In the genomic region with DNA sequence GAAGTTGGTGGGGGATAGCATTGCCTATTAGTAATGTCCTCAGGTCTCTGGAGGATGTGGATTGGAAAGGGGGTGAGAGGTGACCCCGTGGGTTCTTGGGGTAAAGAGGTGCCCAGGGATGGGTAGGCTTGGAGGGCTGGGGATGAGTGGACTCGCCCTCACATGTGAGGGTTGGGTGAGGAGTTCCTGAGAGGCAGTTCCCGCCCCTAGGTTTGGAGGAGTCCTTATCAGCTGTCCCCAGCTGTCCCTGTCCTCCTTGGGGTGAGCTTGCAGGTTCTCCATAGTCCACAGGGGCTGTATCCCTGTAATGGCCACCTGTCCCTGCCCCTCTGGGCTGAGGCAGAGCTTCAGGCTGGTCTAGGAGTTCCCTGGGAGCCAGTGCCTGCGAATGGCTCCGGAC, we compare ENCODE assay signal across 8 mouse cellular contexts. TPM values are rescaled to one million over a fixed set of nuclear protein-coding genes. Genes with fewer than 3 reads are reported as not detected.
DNase-seq lines count a peak whose midpoint lies in the region; ATAC-seq and TF ChIP-seq lines count a peak whose summit lies in the region.
"Had no signal": no experiment of that assay in that cellular context is flagged by ENCODE, and none has a peak within 500 bp of the region (broad histone marks: within the 10 kb centered on the region; RNA-seq: fewer than 3 reads in every experiment).

No protein-coding gene starts in this region.

- no peak overlapping the region for H3K27ac ChIP-seq in forebrain, embryonic 14.5 days (ENCODE audit: low read depth, low read length)
- H3K27ac ChIP-seq in liver, postnatal 0 days (ENCODE audit: low read depth): peak overlapping the region; percentile 79

- peak; percentile 50 for DNase-seq in 416B (ENCODE audit: low read depth)
- no peak for DNase-seq in forebrain, embryonic 14.5 days (ENCODE audit: low spot score)
- DNase-seq in liver, postnatal 0 days: peak; percentile 81
- DNase-seq in thymus, postnatal 25 days: no peak

- peaks cover 58% of the 10 kb centered on the region for H3K79me2 ChIP-seq in C2C12 (ENCODE audit: control insufficient read depth, insufficient read depth)

- H3K4me3 ChIP-seq in C2C12 (ENCODE audit: insufficient read depth, poor library complexity, severe bottlenecking): no peak overlapping the region
- H3K4me3 ChIP-seq in forebrain, embryonic 14.5 days (ENCODE audit: low read depth, low read length): peak overlapping the region; percentile 82; the same call in 1 of the 2 replicates
- peak overlapping the region; percentile 85 for H3K4me3 ChIP-seq in liver, postnatal 0 days (ENCODE audit: low read depth, low read length)

- 88% methylated on average over 5 of the region's 5 CpGs for whole genome bisulfite sequencing in forebrain, embryonic 14.5 days
- WGBS in liver, postnatal 0 days (ENCODE audit: insufficient replicate concordance): 47% methylated on average over 5 of the region's 5 CpGs

- peaks cover 40% of the 10 kb centered on the region for H3K36me3 ChIP-seq in C2C12 (ENCODE audit: control insufficient read depth, insufficient read depth)
- H3K36me3 ChIP-seq in forebrain, embryonic 14.5 days (ENCODE audit: control insufficient read depth, insufficient read depth, low read length): peaks cover 27% of the 10 kb centered on the region
- peaks cover 49% of the 10 kb centered on the region for H3K36me3 ChIP-seq in liver, postnatal 0 days (replicated peaks; ENCODE audit: insufficient read depth, low read length)

- no peak for TF ChIP-seq CTCF in C2C12 (IDR thresholded peaks at IDR 0.05; ENCODE audit: control insufficient read depth, insufficient read depth, insufficient read length)
- no peak for TF ChIP-seq CTCF in liver, postnatal 0 days (IDR thresholded peaks at IDR 0.05; ENCODE audit: low read depth)

- H3ac ChIP-seq in C2C12 (ENCODE audit: control insufficient read depth, insufficient read length, low read depth): peak overlapping the region; percentile 38

- no peaks in the 10 kb centered on the region for H3K9me3 ChIP-seq in forebrain, embryonic 14.5 days (replicated peaks; ENCODE audit: control insufficient read depth, low read length)
- no peaks in the 10 kb centered on the region for H3K9me3 ChIP-seq in liver, postnatal 0 days (ENCODE audit: low read length)

- peak; percentile 96 for TF ChIP-seq EP300 in liver, postnatal 0 days (IDR thresholded peaks at IDR 0.05; ENCODE audit: low read depth)

- H3K27me3 ChIP-seq in C2C12 (ENCODE audit: control insufficient read depth, insufficient read depth, insufficient read length): no peaks in the 10 kb centered on the region
- H3K27me3 ChIP-seq in forebrain, embryonic 14.5 days (replicated peaks; ENCODE audit: control insufficient read depth, insufficient read depth, low read length): no peaks in the 10 kb centered on the region
- no peaks in the 10 kb centered on the region for H3K27me3 ChIP-seq in liver, postnatal 0 days (ENCODE audit: insufficient read depth, low read length)

- H3K9ac ChIP-seq in forebrain, embryonic 14.5 days (ENCODE audit: low read length): peak overlapping the region; percentile 21; the same call in 1 of the 2 replicates
- peak overlapping the region; percentile 87 for H3K9ac ChIP-seq in liver, postnatal 0 days (replicated peaks)

- peaks cover 15% of the 10 kb centered on the region for H3K4me1 ChIP-seq in forebrain, embryonic 14.5 days (ENCODE audit: control insufficient read depth, insufficient read depth, low read length)
- H3K4me1 ChIP-seq in liver, postnatal 0 days (ENCODE audit: insufficient read depth): peaks cover 47% of the 10 kb centered on the region

- peak overlapping the region; percentile 87 for H3K4me2 ChIP-seq in forebrain, embryonic 14.5 days (ENCODE audit: low read length)
- H3K4me2 ChIP-seq in liver, postnatal 0 days (ENCODE audit: low read depth, low read length): peak overlapping the region; percentile 77

- no peak for ATAC-seq in forebrain, embryonic 14.5 days
- peak; percentile 67 for ATAC-seq in liver, postnatal 0 days
- ATAC-seq in CD4-positive, CD25-positive, alpha-beta regulatory T cell, adult 4 months: no peak
- ATAC-seq in granulocyte monocyte progenitor cell, adult 5-6 weeks (replicated peaks; ENCODE audit: poor library complexity, severe bottlenecking): no peak

- peaks cover 52% of the 10 kb centered on the region for H3K79me3 ChIP-seq in C2C12 (ENCODE audit: low read depth)

TF ChIP-seq in C2C12, 6 proteins besides CTCF, POLR2A, EP300 and RAD21:
- TF ChIP-seq MYOD1 (IDR thresholded peaks at IDR 0.05; ENCODE audit: control insufficient read depth, insufficient read length, low read depth) (peak; percentile 6), USF1 (IDR thresholded peaks at IDR 0.05; ENCODE audit: low read depth) (no peak)

RNA-seq across cellular contexts. Expression of a gene that starts 1.7 kb away (rescaled TPM):
- 749 TPM for polyA plus RNA-seq in C2C12 (2012; fragmentation: generic; extraction: Trizol)
- polyA plus RNA-seq in forebrain, embryonic 14.5 days (2014; fragmentation: Nextera tagmentation; extraction: Ambion mirVana): 725 and 788 TPM in 2 replicates
- 979 and 1,075 TPM in 2 replicates for polyA plus RNA-seq in liver, postnatal 0 days (2015; fragmentation: Nextera tagmentation; extraction: Ambion mirVana)
- 100 to 1,000 TPM; 127 to 129 TPM for polyA plus RNA-seq in CD4-positive, CD25-positive, alpha-beta regulatory T cell, adult 4 months (2017; shearing (Covaris generic))
- total RNA-seq in granulocyte monocyte progenitor cell, adult 5-6 weeks (2014; fragmentation: Nextera tagmentation): 253 and 319 TPM in 2 replicates
- 278 and 345 TPM in 2 replicates for total RNA-seq in granulocyte monocyte progenitor cell, adult 5-6 weeks (2017)

RNA-seq across cellular contexts. Expression of a gene that starts 10.5 kb away (rescaled TPM):
- 0.34 TPM for polyA plus RNA-seq in C2C12 (2012; fragmentation: generic; extraction: Trizol)
- 0.32 and 0.56 TPM in 2 replicates for polyA plus RNA-seq in forebrain, embryonic 14.5 days (2014; fragmentation: Nextera tagmentation; extraction: Ambion mirVana)
- polyA plus RNA-seq in liver, postnatal 0 days (2015; fragmentation: Nextera tagmentation; extraction: Ambion mirVana): 0.04 and 0.06 TPM in 2 replicates
- polyA plus RNA-seq in CD4-positive, CD25-positive, alpha-beta regulatory T cell, adult 4 months (2017; shearing (Covaris generic)): not detected
- total RNA-seq in granulocyte monocyte progenitor cell, adult 5-6 weeks (2014; fragmentation: Nextera tagmentation): 0.28 TPM in 1 of 2 replicates, not detected in the other
- total RNA-seq in granulocyte monocyte progenitor cell, adult 5-6 weeks (2017): 0.39 TPM in 1 of 2 replicates, not detected in the other
- total RNA-seq: hematopoietic stem cell, adult 5-6 weeks had no signal

RNA-seq across cellular contexts. Expression of a gene that starts 17.1 kb away (rescaled TPM):
- 0.51 TPM for polyA plus RNA-seq in C2C12 (2012; fragmentation: generic; extraction: Trizol)
- 1.4 and 1.5 TPM in 2 replicates for polyA plus RNA-seq in forebrain, embryonic 14.5 days (2014; fragmentation: Nextera tagmentation; extraction: Ambion mirVana)
- polyA plus RNA-seq in liver, postnatal 0 days (2015; fragmentation: Nextera tagmentation; extraction: Ambion mirVana): 0.09 and 0.13 TPM in 2 replicates
- 1 to 10 TPM in 1 of 2 experiments, under 1 TPM in 1; 0.49 to 1.1 TPM for polyA plus RNA-seq in CD4-positive, CD25-positive, alpha-beta regulatory T cell, adult 4 months (2017; shearing (Covaris generic))
- 2.2 TPM in 1 of 2 replicates, not detected in the other for total RNA-seq in granulocyte monocyte progenitor cell, adult 5-6 weeks (2014; fragmentation: Nextera tagmentation)
- 0.34 TPM in 1 of 2 replicates, not detected in the other for total RNA-seq in granulocyte monocyte progenitor cell, adult 5-6 weeks (2017)
- total RNA-seq: hematopoietic stem cell, adult 5-6 weeks had no signal

RNA-seq across cellular contexts. Expression of a gene that starts 24.0 kb away (rescaled TPM):
- polyA plus RNA-seq in C2C12 (2012; fragmentation: generic; extraction: Trizol): 235 TPM
- polyA plus RNA-seq in forebrain, embryonic 14.5 days (2014; fragmentation: Nextera tagmentation; extraction: Ambion mirVana): 76.0 and 76.9 TPM in 2 replicates
- polyA plus RNA-seq in liver, postnatal 0 days (2015; fragmentation: Nextera tagmentation; extraction: Ambion mirVana): 77.6 and 80.1 TPM in 2 replicates
- polyA plus RNA-seq in CD4-positive, CD25-positive, alpha-beta regulatory T cell, adult 4 months (2017; shearing (Covaris generic)): 10 to 100 TPM; 20.8 to 27.3 TPM
- total RNA-seq in granulocyte monocyte progenitor cell, adult 5-6 weeks (2014; fragmentation: Nextera tagmentation): 110 and 115 TPM in 2 replicates
- 98.7 and 142 TPM in 2 replicates for total RNA-seq in granulocyte monocyte progenitor cell, adult 5-6 weeks (2017)

RNA-seq across cellular contexts. Expression of a gene that starts 36.8 kb away (rescaled TPM):
- polyA plus RNA-seq in C2C12 (2012; fragmentation: generic; extraction: Trizol): 80.7 TPM
- 101 and 105 TPM in 2 replicates for polyA plus RNA-seq in forebrain, embryonic 14.5 days (2014; fragmentation: Nextera tagmentation; extraction: Ambion mirVana)
- polyA plus RNA-seq in liver, postnatal 0 days (2015; fragmentation: Nextera tagmentation; extraction: Ambion mirVana): 24.9 and 25.8 TPM in 2 replicates
- 10 to 100 TPM; 16.6 to 19.5 TPM for polyA plus RNA-seq in CD4-positive, CD25-positive, alpha-beta regulatory T cell, adult 4 months (2017; shearing (Covaris generic))
- 7.4 and 9.7 TPM in 2 replicates for total RNA-seq in granulocyte monocyte progenitor cell, adult 5-6 weeks (2014; fragmentation: Nextera tagmentation)
- total RNA-seq in granulocyte monocyte progenitor cell, adult 5-6 weeks (2017): 8.1 and 14.6 TPM in 2 replicates

Comparison
In these comparisons a context has a peak if more than half of its experiments do, and no peak if none do; other contexts are left out.
1. DNase-seq: peak in 416B (single experiment) and liver, postnatal 0 days (single experiment); none in forebrain, embryonic 14.5 days (single experiment) and thymus, postnatal 25 days (single experiment).